Mouse (Mus musculus) neural tube, embryonic 15.5 days (tissue): ENCODE results near the gene Gm48552. TPM values are rescaled to one million over a fixed set of nuclear protein-coding genes. Genes with fewer than 3 reads are reported as not detected.

Experiments
- ATAC-seq: fragments of 200-750 bp; cut with Nextera tagmentation; 2 replicates; pipeline ENCODE4 v1.8.0; 2017; ENCODE audit warnings: mild to moderate bottlenecking, moderate TSS enrichment, moderate library complexity; ENCODE audit not compliant: low FRiP score
- H3K27ac ChIP-seq: fragments of 300-500 bp; sonication (generic); replicated peaks from 2 replicates; pipeline ENCODE4 v1.5.1; 2015; ENCODE audit warnings: mild to moderate bottlenecking, inconsistent platforms
- H3K27me3 ChIP-seq: fragments of 300-500 bp; sonication (generic); replicated peaks from 2 replicates; pipeline ENCODE4 v1.6.1; 2015; ENCODE audit warnings: inconsistent platforms
- H3K36me3 ChIP-seq: fragments of 300-500 bp; sonication (generic); 2 replicates; pipeline ENCODE4 v1.6.1; 2015; ENCODE audit warnings: inconsistent platforms
- H3K4me1 ChIP-seq: fragments of 300-500 bp; sonication (generic); 2 replicates; pipeline ENCODE4 v1.6.1; 2015; ENCODE audit warnings: inconsistent platforms
- H3K4me2 ChIP-seq: fragments of 300-500 bp; sonication (generic); 2 replicates; pipeline ENCODE4 v1.6.1; 2015; ENCODE audit warnings: inconsistent platforms, mild to moderate bottlenecking, moderate library complexity
- H3K4me3 ChIP-seq: fragments of 300-500 bp; sonication (generic); replicated peaks from 2 replicates; pipeline ENCODE4 v1.5.1; 2015; ENCODE audit warnings: mild to moderate bottlenecking, inconsistent platforms
- H3K9ac ChIP-seq: fragments of 300-500 bp; sonication (generic); replicated peaks from 2 replicates; pipeline ENCODE4 v1.6.1; 2015; ENCODE audit warnings: mild to moderate bottlenecking, inconsistent platforms
- H3K9me3 ChIP-seq: fragments of 300-500 bp; sonication (generic); replicated peaks from 2 replicates; pipeline ENCODE4 v1.6.1; 2016; ENCODE audit warnings: inconsistent platforms
- WGBS: fragments of 180-500 bp; shearing (Covaris S2); methylation state at CpG from one replicate; pipeline ENCODE4 v1.1.7; 2015; ENCODE audit warnings: mixed read lengths; 5-methylcytosine and 5-hydroxymethylcytosine counted together
- polyA plus RNA-seq: library from polyadenylated mRNA; unstranded; fragments of >200 nt; fragmentation: Nextera tagmentation; extraction: Ambion mirVana; gene quantifications from 2 replicates; pipeline ENCODE4 v1.2.1, GENCODE M21; 2015

Gene Gm48552
- polyA plus RNA-seq, 1 experiment from 2014 or later, result 3.4 TPM

- H3K27me3 ChIP-seq, result peaks cover 13% of the 10 kb centered on the region
- WGBS, result 29% methylated on average over 8 of the region's 10 CpGs
- H3K27ac ChIP-seq, result peak overlapping the region; percentile 57; the same call in 1 of the 2 replicates
- no peak for ATAC-seq
- no peaks in the 10 kb centered on the region for H3K36me3 ChIP-seq
- H3K4me2 ChIP-seq, result peak overlapping the region; percentile 81
- no peaks in the 10 kb centered on the region for H3K9me3 ChIP-seq
- H3K4me1 ChIP-seq, result peaks cover 55% of the 10 kb centered on the region
- peak overlapping the region; percentile 46; the same call in 1 of the 2 replicates for H3K4me3 ChIP-seq
- H3K9ac ChIP-seq, result peak overlapping the region; percentile 55; the same call in 1 of the 2 replicates
Measured at GRCm38 (mm10) chr10:81425236-81425850, 36.5 kb downstream of the Gm48552 start.

GRCm38 (mm10) chr10:81426081-81426671 lies 37.4 kb downstream of the Gm48552 start:
- 0 out of 2 replicates have a peak overlapping the region, but pooled peaks have one; percentile 57 for H3K27ac ChIP-seq
- peak overlapping the region; percentile 81 for H3K4me2 ChIP-seq
- H3K9ac ChIP-seq, result peak overlapping the region; percentile 55
- 1% methylated on average over 21 of the region's 33 CpGs for WGBS
- H3K9me3 ChIP-seq, result no peaks in the 10 kb centered on the region
- peaks cover 59% of the 10 kb centered on the region for H3K4me1 ChIP-seq
- H3K36me3 ChIP-seq, result no peaks in the 10 kb centered on the region
- ATAC-seq, result no peak
- peak overlapping the region; percentile 46 for H3K4me3 ChIP-seq
- H3K27me3 ChIP-seq, result peaks cover 13% of the 10 kb centered on the region

GRCm38 (mm10) chr10:81426897-81427296 lies 38.1 kb downstream of the Gm48552 start:
- Histone ChIP-seq H3K4me3 (peak overlapping the region; percentile 46), H3K36me3 (no peaks in the 10 kb centered on the region), H3K4me1 (peaks cover 66% of the 10 kb centered on the region), H3K27me3 (peaks cover 13% of the 10 kb centered on the region), H3K9me3 (no peaks in the 10 kb centered on the region), H3K9ac (peak overlapping the region; percentile 55), H3K4me2 (peak overlapping the region; percentile 81), H3K27ac (0 out of 2 replicates have a peak overlapping the region, but pooled peaks have one; percentile 23)
- no peak for ATAC-seq
- WGBS, result under 1% methylated on average over 32 of the region's 38 CpGs

- no peaks in the 10 kb centered on the region for H3K9me3 ChIP-seq
- 39% methylated on average over 3 of the region's 3 CpGs for WGBS
- H3K27me3 ChIP-seq, result peaks cover 13% of the 10 kb centered on the region
- ATAC-seq, result no peak
- peaks cover 67% of the 10 kb centered on the region for H3K4me1 ChIP-seq
- peak overlapping the region; percentile 46 for H3K4me3 ChIP-seq
- H3K9ac ChIP-seq, result peak overlapping the region; percentile 55
- no peak overlapping the region for H3K27ac ChIP-seq
- no peaks in the 10 kb centered on the region for H3K36me3 ChIP-seq
- peak overlapping the region; percentile 81 for H3K4me2 ChIP-seq
Measured at GRCm38 (mm10) chr10:81427327-81427726, 38.5 kb downstream of the Gm48552 start.

GRCm38 (mm10) chr10:81427804-81428506 lies 39.1 kb downstream of the Gm48552 start:
- peaks cover 71% of the 10 kb centered on the region for H3K4me1 ChIP-seq
- H3K9ac ChIP-seq, result no peak overlapping the region
- no peak for ATAC-seq
- H3K9me3 ChIP-seq, result no peaks in the 10 kb centered on the region
- no peak overlapping the region for H3K27ac ChIP-seq
- H3K4me3 ChIP-seq, result no peak overlapping the region
- H3K4me2 ChIP-seq, result no peak overlapping the region
- no peaks in the 10 kb centered on the region for H3K36me3 ChIP-seq
- peaks cover 13% of the 10 kb centered on the region for H3K27me3 ChIP-seq
- 81% methylated on average over 8 of the region's 8 CpGs for WGBS

GRCm38 (mm10) chr10:81428507-81428870 lies 39.7 kb downstream of the Gm48552 start:
- H3K4me3 ChIP-seq, result no peak overlapping the region
- ATAC-seq, result no peak
- H3K27me3 ChIP-seq, result peaks cover 13% of the 10 kb centered on the region
- H3K9me3 ChIP-seq, result no peaks in the 10 kb centered on the region
- H3K9ac ChIP-seq, result no peak overlapping the region
- WGBS, result 94% methylated on average over 7 of the region's 7 CpGs
- H3K36me3 ChIP-seq, result no peaks in the 10 kb centered on the region
- peaks cover 76% of the 10 kb centered on the region for H3K4me1 ChIP-seq
- H3K27ac ChIP-seq, result no peak overlapping the region
- H3K4me2 ChIP-seq, result no peak overlapping the region

- peaks cover 13% of the 10 kb centered on the region for H3K27me3 ChIP-seq
- peaks cover 79% of the 10 kb centered on the region for H3K4me1 ChIP-seq
- H3K9ac ChIP-seq, result no peak overlapping the region
- 28% methylated on average over 2 of the region's 2 CpGs for WGBS
- no peak for ATAC-seq
- H3K27ac ChIP-seq, result peak overlapping the region; percentile 97; the same call in 1 of the 2 replicates
- no peaks in the 10 kb centered on the region for H3K36me3 ChIP-seq
- H3K4me3 ChIP-seq, result peak overlapping the region; percentile 76
- no peaks in the 10 kb centered on the region for H3K9me3 ChIP-seq
- peak overlapping the region; percentile 92 for H3K4me2 ChIP-seq
Measured at GRCm38 (mm10) chr10:81429092-81429491, 40.3 kb downstream of the Gm48552 start.

- WGBS, result 0% methylated on average over 20 of the region's 20 CpGs
- Histone ChIP-seq H3K4me3 (peak overlapping the region; percentile 76), H3K9ac (peak overlapping the region; percentile 79), H3K36me3 (no peaks in the 10 kb centered on the region), H3K27me3 (peaks cover 13% of the 10 kb centered on the region), H3K9me3 (no peaks in the 10 kb centered on the region), H3K27ac (peak overlapping the region; percentile 97), H3K4me1 (peaks cover 79% of the 10 kb centered on the region), H3K4me2 (peak overlapping the region; percentile 92)
- 0 out of 2 replicates have a peak, but pooled peaks have one; percentile 1 for ATAC-seq
Measured at GRCm38 (mm10) chr10:81429605-81430061, 40.8 kb downstream of the Gm48552 start.

- Histone ChIP-seq H3K27me3 (peaks cover 13% of the 10 kb centered on the region), H3K9me3 (no peaks in the 10 kb centered on the region), H3K36me3 (no peaks in the 10 kb centered on the region), H3K27ac (peak overlapping the region; percentile 97), H3K4me2 (peak overlapping the region; percentile 92), H3K4me3 (peak overlapping the region; percentile 76), H3K4me1 (peaks cover 78% of the 10 kb centered on the region), H3K9ac (peak overlapping the region; percentile 79)
- ATAC-seq, result peak; percentile 39
- 0% methylated on average over 48 of the region's 89 CpGs for WGBS
Measured at GRCm38 (mm10) chr10:81430141-81430830, 41.5 kb downstream of the Gm48552 start.

- Histone ChIP-seq H3K9me3 (no peaks in the 10 kb centered on the region), H3K27ac (peak overlapping the region; percentile 97), H3K4me1 (peaks cover 72% of the 10 kb centered on the region), H3K36me3 (no peaks in the 10 kb centered on the region), H3K9ac (peak overlapping the region; percentile 79), H3K27me3 (peaks cover 13% of the 10 kb centered on the region), H3K4me2 (peak overlapping the region; percentile 92), H3K4me3 (peak overlapping the region; percentile 76)
- ATAC-seq, result peak; percentile 29
- 3% methylated on average over 26 of the region's 70 CpGs for WGBS
Measured at GRCm38 (mm10) chr10:81430831-81431525, 42.2 kb downstream of the Gm48552 start.
